12 mouse cellular contexts compared by ENCODE assay signal in genomic region chr5:111179651-111180050, GRCm38 (mm10).
DNase-seq lines count a peak whose midpoint lies in the region; ATAC-seq and TF ChIP-seq lines count a peak whose summit lies in the region.
"Had no signal": no experiment of that assay in that cellular context is flagged by ENCODE, and none has a peak within 500 bp of the region (broad histone marks: within the 10 kb centered on the region; RNA-seq: fewer than 3 reads in every experiment).

No protein-coding gene starts in this region.

- ATAC-seq in forebrain, postnatal 0 days: peak; percentile 30; the same call in 1 of the 2 replicates
- no peak for ATAC-seq in limb, embryonic 11.5 days (ENCODE audit: insufficient number of reproducible peaks, low FRiP score, low TSS enrichment, low read depth)
- no peak for ATAC-seq in stomach, embryonic 14.5 days (ENCODE audit: insufficient number of reproducible peaks, insufficient read depth, low FRiP score, low read depth)
- ATAC-seq: liver, embryonic 12.5 days had no signal

- no peaks in the 10 kb centered on the region; the same call in 1 of the 2 replicates for H3K36me3 ChIP-seq in forebrain, postnatal 0 days (ENCODE audit: insufficient read depth)
- H3K36me3 ChIP-seq in limb, embryonic 11.5 days (ENCODE audit: control insufficient read depth, insufficient read depth, low read length): no peaks in the 10 kb centered on the region
- no peaks in the 10 kb centered on the region; the same call in 1 of the 2 replicates for H3K36me3 ChIP-seq in stomach, embryonic 14.5 days (ENCODE audit: control insufficient read depth, insufficient read depth, low read length)
- H3K36me3 ChIP-seq: liver, embryonic 12.5 days had no signal

- TF ChIP-seq CTCF in forebrain, postnatal 0 days (IDR thresholded peaks at IDR 0.05; ENCODE audit: low read depth): no peak

- WGBS in forebrain, postnatal 0 days: 21% methylated on average over 7 of the region's 7 CpGs
- 66% methylated on average over 7 of the region's 7 CpGs for WGBS in limb, embryonic 11.5 days
- 40% methylated on average over 7 of the region's 7 CpGs for WGBS in stomach, embryonic 14.5 days

- DNase-seq in layer of hippocampus, adult 9-11 months: peak; percentile 44
- no peak for DNase-seq in layer of hippocampus, postnatal 36 days
- no peak for DNase-seq in forebrain, postnatal 0 days
- DNase-seq in limb, embryonic 11.5 days (ENCODE audit: low spot score): no peak
- DNase-seq in urinary bladder, postnatal 10 days (ENCODE audit: low spot score): no peak
- no peak for DNase-seq in kidney, adult 9 months
- DNase-seq: adrenal gland, adult 2 months; cerebellum, adult 9-10 months; kidney, adult 8-10 months; thymus, postnatal 4 days had no signal

- H3K4me1 ChIP-seq in forebrain, postnatal 0 days (ENCODE audit: insufficient read depth): peaks cover 25% of the 10 kb centered on the region
- H3K4me1 ChIP-seq in limb, embryonic 11.5 days (ENCODE audit: control insufficient read depth, insufficient read depth, low read length): peaks cover 60% of the 10 kb centered on the region
- H3K4me1 ChIP-seq in stomach, embryonic 14.5 days (ENCODE audit: control insufficient read depth, insufficient read depth, low read length): peaks cover 35% of the 10 kb centered on the region

- H3K4me3 ChIP-seq in forebrain, postnatal 0 days (ENCODE audit: low read depth, low read length): no peak overlapping the region
- no peak overlapping the region for H3K4me3 ChIP-seq in limb, embryonic 11.5 days (ENCODE audit: low read depth, low read length)
- no peak overlapping the region for H3K4me3 ChIP-seq in stomach, embryonic 14.5 days (ENCODE audit: low read depth, low read length)
- H3K4me3 ChIP-seq: liver, embryonic 12.5 days had no signal

- H3K9me3 ChIP-seq in forebrain, postnatal 0 days (ENCODE audit: low read length): no peaks in the 10 kb centered on the region
- no peaks in the 10 kb centered on the region for H3K9me3 ChIP-seq in limb, embryonic 11.5 days (ENCODE audit: control insufficient read depth, low read length)
- no peaks in the 10 kb centered on the region for H3K9me3 ChIP-seq in stomach, embryonic 14.5 days (ENCODE audit: control insufficient read depth, low read depth, low read length)
- H3K9me3 ChIP-seq: liver, embryonic 12.5 days had no signal

- H3K4me2 ChIP-seq in forebrain, postnatal 0 days (ENCODE audit: low read depth): peak overlapping the region; percentile 13
- no peak overlapping the region for H3K4me2 ChIP-seq in limb, embryonic 11.5 days (ENCODE audit: low read depth, severe bottlenecking)
- H3K4me2 ChIP-seq in stomach, embryonic 14.5 days (replicated peaks; ENCODE audit: low read depth, low read length): peak overlapping the region; percentile 15; the same call in 1 of the 2 replicates
- H3K4me2 ChIP-seq: liver, embryonic 12.5 days had no signal

- peak overlapping the region; percentile 51 for H3K27ac ChIP-seq in forebrain, postnatal 0 days (ENCODE audit: low read depth, low read length)
- H3K27ac ChIP-seq in limb, embryonic 11.5 days (replicated peaks; ENCODE audit: low read depth, low read length): peak overlapping the region; percentile 30; the same call in 1 of the 2 replicates
- no peak overlapping the region for H3K27ac ChIP-seq in stomach, embryonic 14.5 days (ENCODE audit: low read length)
- H3K27ac ChIP-seq: liver, embryonic 12.5 days had no signal

- no peaks in the 10 kb centered on the region for H3K27me3 ChIP-seq in forebrain, postnatal 0 days (ENCODE audit: insufficient read depth, low read length)
- H3K27me3 ChIP-seq in limb, embryonic 11.5 days (ENCODE audit: control insufficient read depth, insufficient read depth, low read length): no peaks in the 10 kb centered on the region
- H3K27me3 ChIP-seq in stomach, embryonic 14.5 days (ENCODE audit: control insufficient read depth, insufficient read depth, low read length): no peaks in the 10 kb centered on the region
- H3K27me3 ChIP-seq: liver, embryonic 12.5 days had no signal

- H3K9ac ChIP-seq in forebrain, postnatal 0 days: no peak overlapping the region
- no peak overlapping the region for H3K9ac ChIP-seq in limb, embryonic 11.5 days (ENCODE audit: low read length)
- H3K9ac ChIP-seq in stomach, embryonic 14.5 days (replicated peaks; ENCODE audit: low read depth, low read length): no peak overlapping the region
- H3K9ac ChIP-seq: liver, embryonic 12.5 days had no signal
